Mouse (Mus musculus) intestine, postnatal 0 days (tissue): ENCODE measurements around the gene Rab3d. TPM values are rescaled to one million over a fixed set of nuclear protein-coding genes. Genes with fewer than 3 reads are reported as not detected.
"Not testable (repeated sequence)": the region's sequence is repeated elsewhere in the genome, so short reads cannot be mapped to it uniquely, and the experiment has no call there.

Experiments
- ATAC-seq: fragments of 200-750 bp; cut with Nextera tagmentation; 2 replicates; pipeline ENCODE4 v1.8.0; 2017; ENCODE audit warnings: mild to moderate bottlenecking, moderate TSS enrichment, moderate library complexity
- H3K27ac ChIP-seq: fragments of 300-500 bp; sonication (generic); 2 replicates; pipeline ENCODE4 v1.5.1; 2014; ENCODE audit warnings: mild to moderate bottlenecking, low read depth, low read length, moderate library complexity
- H3K27me3 ChIP-seq: fragments of 300-500 bp; sonication (generic); replicated peaks from 2 replicates; pipeline ENCODE4 v1.6.1; 2014; ENCODE audit warnings: low read length, mixed read lengths; ENCODE audit not compliant: control insufficient read depth, insufficient read depth
- H3K36me3 ChIP-seq: fragments of 300-500 bp; sonication (generic); 2 replicates; pipeline ENCODE4 v1.6.1; 2014; ENCODE audit warnings: mild to moderate bottlenecking, moderate library complexity; ENCODE audit not compliant: control insufficient read depth, insufficient read depth
- H3K4me1 ChIP-seq: fragments of 300-500 bp; sonication (generic); replicated peaks from 2 replicates; pipeline ENCODE4 v1.6.1; 2014; ENCODE audit warnings: antibody characterized with exemption, low read length, mixed read lengths; ENCODE audit not compliant: control insufficient read depth, insufficient read depth
- H3K4me2 ChIP-seq: fragments of 300-500 bp; sonication (generic); replicated peaks from 2 replicates; pipeline ENCODE4 v1.6.1; 2014; ENCODE audit warnings: low read depth, mild to moderate bottlenecking, moderate library complexity
- H3K4me3 ChIP-seq: fragments of 300-500 bp; sonication (generic); 2 replicates; pipeline ENCODE4 v1.5.1; 2014; ENCODE audit warnings: low read depth, low read length
- H3K9ac ChIP-seq: fragments of 300-500 bp; sonication (generic); 2 replicates; pipeline ENCODE4 v1.6.1; 2014; ENCODE audit warnings: mild to moderate bottlenecking, low read depth, low read length
- H3K9me3 ChIP-seq: fragments of 300-500 bp; sonication (generic); 2 replicates; pipeline ENCODE4 v1.6.1; 2016; ENCODE audit warnings: mixed run types; ENCODE audit not compliant: control insufficient read depth
- CTCF ChIP-seq: sonication (generic); IDR thresholded peaks from 2 replicates; pipeline ENCODE4 v1.5.1; 2016; ENCODE audit warnings: low read depth, mild to moderate bottlenecking, control low read depth, antibody characterized with exemption, moderate library complexity
- WGBS: fragments of 180-500 bp; shearing (Covaris S2); extraction: QIAGEN DNeasy Blood & Tissue Kit; methylation state at CpG from one replicate; pipeline ENCODE4 v1.1.7; 2014; 5-methylcytosine and 5-hydroxymethylcytosine counted together
- polyA plus RNA-seq: library from polyadenylated mRNA; unstranded; fragments of >200 nt; fragmentation: Nextera tagmentation; extraction: Ambion mirVana; gene quantifications from 2 replicates; pipeline ENCODE4 v1.2.1, GENCODE M21; 2015

Rab3d gene
- polyA plus RNA-seq, 1 experiment from 2014 or later = 19.9 TPM

- H3K27ac ChIP-seq = not testable (repeated sequence)
- 55% methylated on average over 7 of the region's 7 CpGs for WGBS
- peak; percentile 68 for TF ChIP-seq CTCF
Observed at GRCm38 (mm10) chr9:21869290-21869689, 48.7 kb downstream of the Rab3d start.

GRCm38 (mm10) chr9:21867726-21868125 lies 50.3 kb downstream of the Rab3d start:
- H3K4me3 ChIP-seq = no peak overlapping the region
- H3K9ac ChIP-seq = no peak overlapping the region
- H3K9me3 ChIP-seq = no peaks in the 10 kb centered on the region
- H3K27me3 ChIP-seq = no peaks in the 10 kb centered on the region; the same call in 1 of the 2 replicates
- no peak overlapping the region for H3K27ac ChIP-seq
- no peak for ATAC-seq
- H3K4me1 ChIP-seq = no peaks in the 10 kb centered on the region
- 87% methylated on average over 3 of the region's 3 CpGs for WGBS
- no peak overlapping the region for H3K4me2 ChIP-seq
- H3K36me3 ChIP-seq = no peaks in the 10 kb centered on the region
- no peak for TF ChIP-seq CTCF

More at GRCm38 (mm10) chr9:21869290-21869689, 48.7 kb downstream of the Rab3d start:
- not testable (repeated sequence) for H3K4me3 ChIP-seq, H3K36me3 ChIP-seq, H3K4me2 ChIP-seq, H3K4me1 ChIP-seq, H3K9me3 ChIP-seq, ATAC-seq, H3K9ac ChIP-seq, H3K27me3 ChIP-seq

GRCm38 (mm10) chr9:21866641-21867040 lies 51.4 kb downstream of the Rab3d start:
- Histone ChIP-seq H3K4me3 (no peak overlapping the region), H3K4me2 (no peak overlapping the region), H3K9ac (no peak overlapping the region; the same call in 1 of the 2 replicates), H3K9me3 (no peaks in the 10 kb centered on the region), H3K36me3 (no peaks in the 10 kb centered on the region), H3K27me3 (no peaks in the 10 kb centered on the region; the same call in 1 of the 2 replicates), H3K27ac (no peak overlapping the region), H3K4me1 (no peaks in the 10 kb centered on the region)
- TF ChIP-seq CTCF = no peak
- no peak for ATAC-seq
- 57% methylated on average over 2 of the region's 2 CpGs for WGBS

- Histone ChIP-seq H3K27ac (no peak overlapping the region), H3K4me2 (no peak overlapping the region), H3K4me3 (no peak overlapping the region), H3K36me3 (no peaks in the 10 kb centered on the region), H3K27me3 (no peaks in the 10 kb centered on the region), H3K9me3 (no peaks in the 10 kb centered on the region), H3K9ac (no peak overlapping the region), H3K4me1 (no peaks in the 10 kb centered on the region)
- ATAC-seq = no peak
- no peak for TF ChIP-seq CTCF
- 62% methylated on average over 5 of the region's 5 CpGs for WGBS
Observed at GRCm38 (mm10) chr9:21865673-21866398, 52.2 kb downstream of the Rab3d start.

GRCm38 (mm10) chr9:21862181-21862580 lies 55.8 kb downstream of the Rab3d start:
- ATAC-seq = no peak
- Histone ChIP-seq H3K27me3 (no peaks in the 10 kb centered on the region), H3K27ac (no peak overlapping the region), H3K9ac (no peak overlapping the region), H3K9me3 (no peaks in the 10 kb centered on the region), H3K4me1 (no peaks in the 10 kb centered on the region), H3K4me2 (no peak overlapping the region), H3K4me3 (no peak overlapping the region), H3K36me3 (no peaks in the 10 kb centered on the region)
- WGBS = 83% methylated on average over 1 of the region's 1 CpGs
- TF ChIP-seq CTCF = no peak

GRCm38 (mm10) chr9:21860349-21860748 lies 57.6 kb downstream of the Rab3d start:
- Histone ChIP-seq H3K4me2 (peak overlapping the region; percentile 21; the same call in 1 of the 2 replicates), H3K27ac (peak overlapping the region; percentile 61)
- 39% methylated on average over 6 of the region's 6 CpGs for WGBS
- H3K27me3 ChIP-seq, ATAC-seq, H3K4me1 ChIP-seq, H3K9me3 ChIP-seq, H3K36me3 ChIP-seq, H3K9ac ChIP-seq, H3K4me3 ChIP-seq: not testable (repeated sequence)
